Mouse (Mus musculus) embryonic facial prominence, embryonic 11.5 days (tissue): ENCODE measurements at regions not wholly inside any gene's neighbourhood (a gene's known extent, or its start where the extent isn't known, plus 50 kb on each side); places are given as distances from the start of the nearest gene placed in this dataset.

ENCODE experiments used
- ATAC-seq: fragments of 200-750 bp; cut with Nextera tagmentation; replicated peaks from 2 replicates; pipeline ENCODE4 v1.8.0; 2017; ENCODE audit warnings: low read depth; ENCODE audit not compliant: insufficient number of reproducible peaks, low FRiP score, low TSS enrichment
- DNase-seq: peaks from one replicate; pipeline ENCODE4 v3.0.0-alpha.2; 2015; ENCODE audit warnings: low spot score
- H3K27ac ChIP-seq: fragments of 300-500 bp; sonication (generic); replicated peaks from 2 replicates; pipeline ENCODE4 v1.5.1; 2014; ENCODE audit warnings: mild to moderate bottlenecking, low read depth, low read length, control low read depth
- H3K27me3 ChIP-seq: fragments of 300-500 bp; sonication (generic); 2 replicates; pipeline ENCODE4 v1.6.1; 2014; ENCODE audit warnings: mild to moderate bottlenecking, low read length, moderate library complexity, mixed read lengths; ENCODE audit not compliant: control insufficient read depth, insufficient read depth
- H3K36me3 ChIP-seq: fragments of 300-500 bp; sonication (generic); replicated peaks from 2 replicates; pipeline ENCODE4 v1.6.1; 2014; ENCODE audit warnings: low read depth, mild to moderate bottlenecking, low read length, moderate library complexity, mixed read lengths; ENCODE audit not compliant: control insufficient read depth, insufficient read depth
- H3K4me1 ChIP-seq: fragments of 300-500 bp; sonication (generic); 2 replicates; pipeline ENCODE4 v1.6.1; 2014; ENCODE audit warnings: low read length, mixed read lengths; ENCODE audit not compliant: control insufficient read depth, insufficient read depth
- H3K4me2 ChIP-seq: fragments of 300-500 bp; sonication (generic); 2 replicates; pipeline ENCODE4 v1.6.1; 2014; ENCODE audit warnings: low read depth, mild to moderate bottlenecking, control low read depth, low read length, moderate library complexity
- H3K4me3 ChIP-seq: fragments of 300-500 bp; sonication (generic); 2 replicates; pipeline ENCODE4 v1.5.1; 2014; ENCODE audit warnings: low read depth, low read length, control low read depth
- H3K9ac ChIP-seq: fragments of 300-500 bp; sonication (generic); replicated peaks from 2 replicates; pipeline ENCODE4 v1.6.1; 2014; ENCODE audit warnings: mild to moderate bottlenecking, control low read depth, low read length
- H3K9me3 ChIP-seq: fragments of 300-500 bp; sonication (generic); replicated peaks from 2 replicates; pipeline ENCODE4 v1.6.1; 2016; ENCODE audit warnings: mild to moderate bottlenecking, low read length, inconsistent platforms, mixed read lengths; ENCODE audit not compliant: control insufficient read depth
- WGBS: fragments of 180-500 bp; shearing (Covaris S2); extraction: QIAGEN DNeasy Blood & Tissue Kit; methylation state at CpG from one replicate; pipeline ENCODE4 v1.1.7; 2014; 5-methylcytosine and 5-hydroxymethylcytosine counted together

GRCm38 (mm10) chr2:72619446-72619845 is 143.5 kb downstream of the Cdca7 start:
- no peak overlapping the region for H3K4me2 ChIP-seq
- H3K4me3 ChIP-seq = no peak overlapping the region
- no peaks in the 10 kb centered on the region for H3K36me3 ChIP-seq
- no peaks in the 10 kb centered on the region for H3K9me3 ChIP-seq
- no peak overlapping the region for H3K9ac ChIP-seq
- WGBS = 50% methylated on average over 4 of the region's 4 CpGs
- no peak overlapping the region for H3K27ac ChIP-seq
- DNase-seq = no peak
- no peak for ATAC-seq
- no peaks in the 10 kb centered on the region for H3K4me1 ChIP-seq
- no peaks in the 10 kb centered on the region for H3K27me3 ChIP-seq

DNA sequence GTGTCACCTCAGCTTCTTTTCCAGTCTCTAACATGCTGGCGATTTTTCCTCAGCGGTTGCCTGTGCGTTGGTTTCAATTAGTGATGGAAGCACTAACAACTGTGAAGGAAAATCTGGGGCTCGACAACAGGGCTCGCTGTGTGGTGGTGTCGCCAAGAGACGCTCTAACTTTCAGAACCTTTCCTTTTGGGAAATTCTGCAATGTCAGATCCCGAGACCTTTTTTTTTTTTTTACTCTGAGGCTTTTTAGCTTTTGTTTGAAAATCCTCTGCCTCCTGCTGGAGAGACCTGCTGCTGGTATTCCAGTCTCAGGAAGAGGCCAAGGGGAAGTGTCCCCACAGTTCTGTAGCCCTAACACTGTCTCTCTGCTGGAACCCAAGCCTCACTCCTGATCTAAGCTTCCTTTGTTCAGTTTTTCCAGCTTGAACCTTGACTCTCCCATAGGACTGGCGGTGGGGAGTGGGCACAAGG is 144.3 kb downstream of the Cdca7 start:
- peak; percentile 46 for DNase-seq
- Histone ChIP-seq H3K9me3 (no peaks in the 10 kb centered on the region), H3K4me3 (no peak overlapping the region), H3K36me3 (no peaks in the 10 kb centered on the region), H3K4me2 (peak overlapping the region; percentile 22), H3K27me3 (no peaks in the 10 kb centered on the region), H3K9ac (peak overlapping the region; percentile 37), H3K27ac (no peak overlapping the region), H3K4me1 (no peaks in the 10 kb centered on the region)
- 3% methylated on average over 9 of the region's 9 CpGs for WGBS
- ATAC-seq = 0 out of 2 replicates have a peak, but pooled peaks have one; percentile 44

DNA sequence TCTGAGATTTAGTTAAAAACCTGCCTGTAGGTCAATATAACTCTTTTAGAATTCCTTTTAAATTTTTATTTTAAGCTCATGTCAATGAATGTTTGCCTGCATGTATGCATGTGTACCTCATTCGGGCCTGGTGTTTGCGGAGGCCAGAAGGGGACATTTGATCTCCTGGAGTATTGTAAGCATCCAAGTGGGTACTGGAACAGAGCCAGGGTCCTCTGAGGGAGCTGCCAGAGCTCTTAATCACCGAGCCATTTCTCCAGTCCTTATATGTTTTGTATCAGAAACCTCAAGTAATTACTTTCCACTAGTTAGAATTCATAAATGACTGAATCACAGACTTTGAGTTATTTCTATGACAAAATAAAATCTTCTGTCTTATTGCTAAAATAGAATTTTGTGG is 152.0 kb downstream of the Cdca7 start:
- Histone ChIP-seq H3K9me3 (no peaks in the 10 kb centered on the region), H3K36me3 (no peaks in the 10 kb centered on the region), H3K4me1 (no peaks in the 10 kb centered on the region), H3K4me2 (no peak overlapping the region), H3K9ac (no peak overlapping the region), H3K4me3 (no peak overlapping the region), H3K27ac (no peak overlapping the region), H3K27me3 (no peaks in the 10 kb centered on the region)
- 81% methylated on average over 3 of the region's 3 CpGs for WGBS
- no peak for DNase-seq
- ATAC-seq = no peak

- WGBS = 61% methylated on average over 16 of the region's 16 CpGs
Measured at GRCm38 (mm10) chr2:72628626-72629470, 152.9 kb downstream of the Cdca7 start.

DNA sequence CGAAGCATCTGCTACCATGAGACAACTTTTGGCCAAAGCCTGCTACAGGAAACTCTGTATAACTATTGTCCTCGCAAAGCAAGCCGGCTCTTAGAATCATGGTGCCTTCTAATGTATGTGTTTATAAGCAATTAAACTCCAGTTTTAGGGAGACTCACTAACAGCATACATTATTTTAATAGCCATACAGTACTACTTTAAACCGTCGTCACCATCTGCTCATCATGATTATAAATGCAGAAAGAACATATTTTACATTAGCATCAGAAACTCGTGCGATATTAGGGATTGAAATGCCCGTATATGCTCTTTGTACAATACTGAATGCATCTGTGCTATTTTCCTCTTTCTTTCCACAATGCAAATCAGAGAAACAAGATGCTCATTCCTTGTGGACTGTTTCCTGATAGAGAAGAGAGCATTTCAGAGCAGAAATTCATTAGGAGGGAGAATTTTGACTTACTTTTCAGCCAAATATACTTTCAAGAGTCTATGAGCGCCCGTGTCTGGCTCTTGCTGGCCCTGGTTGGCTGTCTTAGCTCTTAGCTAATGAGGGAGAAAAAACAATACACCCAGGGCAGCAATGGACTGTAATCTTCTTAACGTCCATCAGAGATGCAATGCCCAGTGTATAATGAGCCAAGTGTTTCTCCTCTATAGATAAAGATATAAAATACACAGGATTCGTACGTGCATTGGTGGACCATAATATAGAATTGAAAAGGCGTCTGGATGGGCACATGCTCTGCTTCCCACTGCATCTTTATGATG is 153.9 kb downstream of the Cdca7 start:
- H3K4me2 ChIP-seq = no peak overlapping the region
- no peak for ATAC-seq
- no peak overlapping the region for H3K27ac ChIP-seq
- no peaks in the 10 kb centered on the region for H3K27me3 ChIP-seq
- no peaks in the 10 kb centered on the region for H3K4me1 ChIP-seq
- no peak overlapping the region for H3K4me3 ChIP-seq
- WGBS = 85% methylated on average over 14 of the region's 14 CpGs
- H3K36me3 ChIP-seq = no peaks in the 10 kb centered on the region
- H3K9ac ChIP-seq = no peak overlapping the region
- DNase-seq = no peak
- H3K9me3 ChIP-seq = no peaks in the 10 kb centered on the region

More at GRCm38 (mm10) chr2:72628626-72629470, 152.9 kb downstream of the Cdca7 start:
- H3K4me1 ChIP-seq = no peaks in the 10 kb centered on the region
- no peaks in the 10 kb centered on the region for H3K36me3 ChIP-seq
- no peak overlapping the region for H3K4me2 ChIP-seq
- H3K27ac ChIP-seq = no peak overlapping the region
- no peak overlapping the region for H3K9ac ChIP-seq
- no peak for ATAC-seq
- no peak overlapping the region for H3K4me3 ChIP-seq
- no peaks in the 10 kb centered on the region for H3K9me3 ChIP-seq
- no peak for DNase-seq
- H3K27me3 ChIP-seq = no peaks in the 10 kb centered on the region

DNA sequence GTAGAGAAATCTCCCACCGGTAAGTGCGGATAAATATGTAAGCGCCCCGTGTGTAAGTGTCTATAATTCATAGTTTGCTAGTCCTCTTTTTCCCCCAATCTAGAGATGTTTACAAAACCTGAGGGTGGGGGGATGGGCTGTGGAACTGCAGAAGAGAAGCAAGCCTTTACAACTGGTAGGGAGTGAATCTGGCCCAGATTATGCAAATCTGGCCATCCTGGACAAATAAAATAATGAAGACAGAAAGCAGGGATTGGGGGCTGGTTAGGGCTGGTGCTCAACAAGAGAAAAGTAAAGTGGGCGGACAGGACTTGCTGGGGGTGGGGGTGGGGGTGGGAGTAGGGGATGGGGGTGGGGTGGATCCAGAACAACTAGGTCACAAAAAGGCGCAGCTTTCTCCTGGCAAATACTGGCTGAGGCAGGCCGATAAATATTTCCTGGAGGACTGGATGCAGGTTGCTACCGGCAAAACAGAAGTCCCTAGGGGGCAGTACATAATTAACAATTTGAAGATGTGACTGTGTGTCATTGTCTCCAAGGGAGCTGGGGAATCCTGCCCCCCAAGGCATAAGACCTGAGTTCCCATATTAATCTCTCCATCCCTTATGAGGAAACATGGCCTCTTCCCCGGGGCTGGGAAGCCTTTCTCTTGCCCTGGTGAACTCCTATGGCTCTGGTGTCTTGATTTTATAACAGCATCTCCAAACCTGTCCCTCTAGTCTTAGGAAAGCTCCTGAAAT is 162.1 kb downstream of the Cdca7 start:
- Histone ChIP-seq H3K27ac (no peak overlapping the region), H3K4me2 (no peak overlapping the region), H3K9me3 (no peaks in the 10 kb centered on the region), H3K36me3 (no peaks in the 10 kb centered on the region), H3K4me3 (no peak overlapping the region), H3K4me1 (no peaks in the 10 kb centered on the region), H3K27me3 (no peaks in the 10 kb centered on the region), H3K9ac (no peak overlapping the region)
- peak; percentile 53 for DNase-seq
- WGBS = 49% methylated on average over 9 of the region's 9 CpGs
- ATAC-seq = no peak

DNA sequence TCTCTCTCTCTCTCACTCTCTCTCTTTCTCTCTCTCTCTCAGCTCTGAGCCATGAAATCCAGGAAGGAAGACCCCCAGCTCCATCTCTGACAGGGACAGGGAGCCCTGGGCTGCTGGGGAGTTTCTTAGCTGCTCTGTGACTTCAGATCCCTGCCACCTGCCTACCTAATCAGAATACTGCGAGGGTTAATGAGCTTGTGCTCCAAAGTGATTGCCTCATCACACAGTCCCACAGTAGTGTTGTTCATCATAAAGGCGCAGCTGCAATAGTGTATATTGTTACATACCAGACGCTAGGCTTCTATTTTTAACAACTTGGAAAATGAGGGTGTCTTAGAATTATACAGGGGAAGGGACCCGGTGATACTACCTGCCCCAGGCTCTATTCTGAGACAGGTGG is 163.1 kb downstream of the Cdca7 start:
- 52% methylated on average over 4 of the region's 4 CpGs for WGBS
- no peak overlapping the region for H3K27ac ChIP-seq

More for the DNA sequence above, 163.1 kb downstream of the Cdca7 start:
- no peaks in the 10 kb centered on the region for H3K4me1 ChIP-seq
- no peaks in the 10 kb centered on the region for H3K9me3 ChIP-seq
- no peaks in the 10 kb centered on the region for H3K36me3 ChIP-seq
- no peak overlapping the region for H3K4me3 ChIP-seq
- H3K4me2 ChIP-seq = no peak overlapping the region
- DNase-seq = no peak
- H3K27me3 ChIP-seq = no peaks in the 10 kb centered on the region
- H3K9ac ChIP-seq = no peak overlapping the region
- ATAC-seq = 0 out of 2 replicates have a peak, but pooled peaks have one; percentile 39
